Comparison of ENCODE assay signal across 20 mouse cellular contexts in genomic region chr8:6789096-6789495, GRCm38 (mm10).
DNase-seq lines count a peak whose midpoint lies in the region; ATAC-seq and TF ChIP-seq lines count a peak whose summit lies in the region.
"Had no signal": no experiment of that assay in that cellular context is flagged by ENCODE, and none has a peak within 500 bp of the region (broad histone marks: within the 10 kb centered on the region; RNA-seq: fewer than 3 reads in every experiment).

No protein-coding gene starts in this region.

- no peaks in the 10 kb centered on the region for H3K36me3 ChIP-seq in forebrain, embryonic 14.5 days (ENCODE audit: control insufficient read depth, insufficient read depth, low read length)
- H3K36me3 ChIP-seq in forebrain, embryonic 11.5 days (ENCODE audit: control insufficient read depth, insufficient read depth, low read length), result no peaks in the 10 kb centered on the region
- no peaks in the 10 kb centered on the region for H3K36me3 ChIP-seq in lung, embryonic 14.5 days (ENCODE audit: insufficient read depth)
- H3K36me3 ChIP-seq in limb, embryonic 10.5 days, result no peaks in the 10 kb centered on the region
- H3K36me3 ChIP-seq: forebrain, embryonic 15.5 days; heart, embryonic 12.5 days; hindbrain, embryonic 13.5 days; neural tube, embryonic 12.5 days had no signal

- no peaks in the 10 kb centered on the region for H3K27me3 ChIP-seq in forebrain, embryonic 14.5 days (replicated peaks; ENCODE audit: control insufficient read depth, insufficient read depth, low read length)
- H3K27me3 ChIP-seq in forebrain, embryonic 11.5 days (ENCODE audit: control insufficient read depth, insufficient read depth, low read length), result no peaks in the 10 kb centered on the region
- H3K27me3 ChIP-seq in lung, embryonic 14.5 days (ENCODE audit: insufficient read depth, low read length), result no peaks in the 10 kb centered on the region
- no peaks in the 10 kb centered on the region for H3K27me3 ChIP-seq in limb, embryonic 10.5 days (ENCODE audit: low read depth, poor library complexity, severe bottlenecking)
- H3K27me3 ChIP-seq: forebrain, embryonic 15.5 days; heart, embryonic 12.5 days; hindbrain, embryonic 13.5 days; neural tube, embryonic 12.5 days had no signal

- DNase-seq in forebrain, embryonic 14.5 days (ENCODE audit: low spot score), result peak; percentile 21
- DNase-seq in forebrain, embryonic 11.5 days (ENCODE audit: low spot score), result no peak
- DNase-seq in lung, embryonic 14.5 days, result peak; percentile 33
- DNase-seq in lung, postnatal 25 days (ENCODE audit: low spot score), result no peak
- DNase-seq in NIH3T3 (ENCODE audit: low read depth), result peak; percentile 16
- no peak for DNase-seq in right cerebral cortex, postnatal 25 days
- no peak for DNase-seq in limb, embryonic 10.5 days (ENCODE audit: low spot score)
- DNase-seq: adrenal gland, postnatal 36 days; cerebellum, adult 2 months; gastrocnemius, adult 2 months; lung, postnatal 36 days; spleen, adult 18-20 months; thymus, postnatal 4 days had no signal

- H3K4me3 ChIP-seq in forebrain, embryonic 14.5 days (ENCODE audit: low read depth, low read length), result no peak overlapping the region
- no peak overlapping the region for H3K4me3 ChIP-seq in forebrain, embryonic 11.5 days (ENCODE audit: low read depth, low read length)
- H3K4me3 ChIP-seq in lung, embryonic 14.5 days (ENCODE audit: low read depth, low read length), result no peak overlapping the region
- no peak overlapping the region for H3K4me3 ChIP-seq in limb, embryonic 10.5 days
- H3K4me3 ChIP-seq: forebrain, embryonic 15.5 days; gastrocnemius, adult 2 months; heart, embryonic 12.5 days; hindbrain, embryonic 13.5 days; neural tube, embryonic 12.5 days had no signal

- H3K9me3 ChIP-seq in forebrain, embryonic 14.5 days (replicated peaks; ENCODE audit: control insufficient read depth, low read length), result no peaks in the 10 kb centered on the region
- no peaks in the 10 kb centered on the region for H3K9me3 ChIP-seq in forebrain, embryonic 11.5 days (ENCODE audit: control insufficient read depth, low read length)
- H3K9me3 ChIP-seq in lung, embryonic 14.5 days (ENCODE audit: low read depth, low read length), result no peaks in the 10 kb centered on the region
- H3K9me3 ChIP-seq in limb, embryonic 10.5 days (replicated peaks), result no peaks in the 10 kb centered on the region
- H3K9me3 ChIP-seq: forebrain, embryonic 15.5 days; heart, embryonic 12.5 days; hindbrain, embryonic 13.5 days; neural tube, embryonic 12.5 days had no signal

- H3K4me2 ChIP-seq in forebrain, embryonic 14.5 days (ENCODE audit: low read length), result no peak overlapping the region
- no peak overlapping the region for H3K4me2 ChIP-seq in forebrain, embryonic 11.5 days (ENCODE audit: low read depth, low read length, severe bottlenecking)
- no peak overlapping the region for H3K4me2 ChIP-seq in lung, embryonic 14.5 days
- H3K4me2 ChIP-seq: forebrain, embryonic 15.5 days; heart, embryonic 12.5 days; hindbrain, embryonic 13.5 days; neural tube, embryonic 12.5 days had no signal

- peak; percentile 30; the same call in 1 of the 2 replicates for TF ChIP-seq CTCF in lung, embryonic 14.5 days (IDR thresholded peaks at IDR 0.05; ENCODE audit: low read depth)

- H3K9ac ChIP-seq in forebrain, embryonic 14.5 days (ENCODE audit: low read length), result no peak overlapping the region
- H3K9ac ChIP-seq in forebrain, embryonic 11.5 days (ENCODE audit: low read length), result no peak overlapping the region
- H3K9ac ChIP-seq in lung, embryonic 14.5 days, result no peak overlapping the region
- H3K9ac ChIP-seq: forebrain, embryonic 15.5 days; heart, embryonic 12.5 days; hindbrain, embryonic 13.5 days; liver, embryonic 14.5 days; neural tube, embryonic 12.5 days had no signal

- no peaks in the 10 kb centered on the region for H3K4me1 ChIP-seq in forebrain, embryonic 14.5 days (ENCODE audit: control insufficient read depth, insufficient read depth, low read length)
- H3K4me1 ChIP-seq in forebrain, embryonic 11.5 days (replicated peaks; ENCODE audit: control insufficient read depth, insufficient read depth, low read length), result no peaks in the 10 kb centered on the region
- H3K4me1 ChIP-seq in lung, embryonic 14.5 days (ENCODE audit: insufficient read depth), result no peaks in the 10 kb centered on the region
- no peaks in the 10 kb centered on the region for H3K4me1 ChIP-seq in limb, embryonic 10.5 days
- H3K4me1 ChIP-seq: forebrain, embryonic 15.5 days; heart, embryonic 12.5 days; hindbrain, embryonic 13.5 days; neural tube, embryonic 12.5 days had no signal

- ATAC-seq in forebrain, embryonic 14.5 days, result no peak
- ATAC-seq in forebrain, embryonic 11.5 days (replicated peaks; ENCODE audit: low FRiP score), result no peak; the same call in 1 of the 2 replicates
- no peak for ATAC-seq in lung, embryonic 14.5 days (ENCODE audit: insufficient read depth)
- ATAC-seq in common myeloid progenitor, adult 5-6 weeks (replicated peaks; ENCODE audit: low read depth, poor library complexity, severe bottlenecking), result 0 out of 2 replicates have a peak, but pooled peaks have one; percentile 15
- ATAC-seq: forebrain, embryonic 15.5 days; intestine, embryonic 16.5 days had no signal

- WGBS in forebrain, embryonic 14.5 days, result 68% methylated on average over 1 of the region's 1 CpGs
- 74% methylated on average over 1 of the region's 1 CpGs for WGBS in forebrain, embryonic 11.5 days
- 71% methylated on average over 1 of the region's 1 CpGs for WGBS in lung, embryonic 14.5 days
- 76% methylated on average over 1 of the region's 1 CpGs for WGBS in limb, embryonic 10.5 days

- H3K27ac ChIP-seq in forebrain, embryonic 14.5 days (ENCODE audit: low read depth, low read length), result no peak overlapping the region
- no peak overlapping the region for H3K27ac ChIP-seq in forebrain, embryonic 11.5 days (ENCODE audit: low read depth, low read length)
- no peak overlapping the region for H3K27ac ChIP-seq in lung, embryonic 14.5 days (ENCODE audit: low read depth)
- H3K27ac ChIP-seq in limb, embryonic 10.5 days, result no peak overlapping the region
- H3K27ac ChIP-seq: forebrain, embryonic 15.5 days; gastrocnemius, adult 2 months; hindbrain, embryonic 13.5 days; liver, embryonic 14.5 days; neural tube, embryonic 12.5 days had no signal

Comparison
In these comparisons a context has a peak if more than half of its experiments do, and no peak if none do; other contexts are left out.
1. DNase-seq: peak in forebrain, embryonic 14.5 days (single experiment), lung, embryonic 14.5 days (single experiment) and NIH3T3 (single experiment); none in forebrain, embryonic 11.5 days (single experiment), lung, postnatal 25 days (single experiment), right cerebral cortex, postnatal 25 days (single experiment) and limb, embryonic 10.5 days (single experiment).